In the genomic region with DNA sequence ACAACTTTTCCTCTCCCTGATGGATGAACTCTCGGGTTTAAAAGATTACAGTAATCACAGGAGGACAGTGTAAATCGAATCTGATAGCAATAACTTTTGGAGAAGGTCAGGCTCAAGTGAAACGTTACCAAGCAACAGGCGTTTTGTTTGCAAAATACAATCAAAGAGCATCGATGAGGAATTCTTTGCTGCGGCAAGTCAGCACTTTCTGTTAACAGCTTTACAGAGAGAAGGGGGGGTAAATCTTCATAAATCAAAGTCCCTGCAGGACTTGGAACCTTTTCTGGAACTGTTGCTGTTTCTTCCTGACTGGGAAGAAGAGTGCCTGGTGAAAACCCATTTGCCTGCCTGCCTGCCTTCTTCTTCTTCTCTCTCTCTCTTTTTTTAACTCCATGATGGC, we compare ENCODE assay signal across 25 mouse cellular contexts. TPM values are rescaled to one million over a fixed set of nuclear protein-coding genes. Genes with fewer than 3 reads are reported as not detected.
DNase-seq lines count a peak whose midpoint lies in the region; ATAC-seq and TF ChIP-seq lines count a peak whose summit lies in the region.
"Had no signal": no experiment of that assay in that cellular context is flagged by ENCODE, and none has a peak within 500 bp of the region (broad histone marks: within the 10 kb centered on the region; RNA-seq: fewer than 3 reads in every experiment).

No protein-coding gene starts in this region.

- no peaks in the 10 kb centered on the region for H3K9me3 ChIP-seq in forebrain, embryonic 10.5 days
- no peaks in the 10 kb centered on the region for H3K9me3 ChIP-seq in forebrain, embryonic 11.5 days (ENCODE audit: control insufficient read depth, low read length)
- no peaks in the 10 kb centered on the region for H3K9me3 ChIP-seq in forebrain, embryonic 14.5 days (replicated peaks; ENCODE audit: control insufficient read depth, low read length)
- H3K9me3 ChIP-seq in forebrain, embryonic 16.5 days (ENCODE audit: control insufficient read depth, low read length) = no peaks in the 10 kb centered on the region
- no peaks in the 10 kb centered on the region for H3K9me3 ChIP-seq in limb, embryonic 14.5 days (ENCODE audit: control insufficient read depth, low read length)
- no peaks in the 10 kb centered on the region for H3K9me3 ChIP-seq in limb, embryonic 10.5 days (replicated peaks)
- H3K9me3 ChIP-seq: embryonic facial prominence, embryonic 12.5 days; embryonic facial prominence, embryonic 15.5 days; heart, embryonic 10.5 days; heart, embryonic 13.5 days; hindbrain, embryonic 12.5 days; hindbrain, embryonic 15.5 days; intestine, embryonic 15.5 days had no signal

- ATAC-seq in forebrain, embryonic 11.5 days (replicated peaks; ENCODE audit: low FRiP score) = no peak
- ATAC-seq in forebrain, embryonic 14.5 days = no peak
- no peak for ATAC-seq in forebrain, embryonic 16.5 days
- peak; percentile 37; the same call in 1 of the 2 replicates for ATAC-seq in limb, embryonic 14.5 days (ENCODE audit: low FRiP score, low read depth)
- ATAC-seq: intestine, embryonic 15.5 days had no signal

- H3K4me1 ChIP-seq in forebrain, embryonic 10.5 days = peaks cover 94% of the 10 kb centered on the region
- H3K4me1 ChIP-seq in forebrain, embryonic 11.5 days (replicated peaks; ENCODE audit: control insufficient read depth, insufficient read depth, low read length) = peaks cover 8% of the 10 kb centered on the region; the same call in 1 of the 2 replicates
- H3K4me1 ChIP-seq in forebrain, embryonic 14.5 days (ENCODE audit: control insufficient read depth, insufficient read depth, low read length) = peaks cover 4% of the 10 kb centered on the region
- peaks cover 4% of the 10 kb centered on the region for H3K4me1 ChIP-seq in forebrain, embryonic 16.5 days (replicated peaks; ENCODE audit: control insufficient read depth, insufficient read depth, low read length)
- H3K4me1 ChIP-seq in limb, embryonic 14.5 days (ENCODE audit: control insufficient read depth, insufficient read depth, low read length) = peaks cover 3% of the 10 kb centered on the region
- peaks cover 69% of the 10 kb centered on the region for H3K4me1 ChIP-seq in limb, embryonic 10.5 days

- H3K4me3 ChIP-seq in forebrain, embryonic 10.5 days = peak overlapping the region; percentile 72; the same call in 1 of the 2 replicates
- H3K4me3 ChIP-seq in forebrain, embryonic 11.5 days (ENCODE audit: low read depth, low read length) = no peak overlapping the region
- no peak overlapping the region for H3K4me3 ChIP-seq in forebrain, embryonic 14.5 days (ENCODE audit: low read depth, low read length)
- H3K4me3 ChIP-seq in forebrain, embryonic 16.5 days (replicated peaks; ENCODE audit: low read length) = no peak overlapping the region
- no peak overlapping the region for H3K4me3 ChIP-seq in limb, embryonic 14.5 days (replicated peaks; ENCODE audit: low read length)
- H3K4me3 ChIP-seq in limb, embryonic 10.5 days = no peak overlapping the region
- H3K4me3 ChIP-seq: embryonic facial prominence, embryonic 12.5 days; embryonic facial prominence, embryonic 15.5 days; heart, adult 2 months; heart, embryonic 10.5 days; heart, embryonic 13.5 days; hindbrain, embryonic 12.5 days; hindbrain, embryonic 15.5 days; intestine, embryonic 15.5 days had no signal

- DNase-seq in forebrain, embryonic 10.5 days (ENCODE audit: extremely low spot score, low spot score) = no peak
- DNase-seq in forebrain, embryonic 11.5 days (ENCODE audit: low spot score) = no peak
- no peak for DNase-seq in forebrain, embryonic 14.5 days (ENCODE audit: low spot score)
- DNase-seq in limb, embryonic 14.5 days (ENCODE audit: low spot score) = peak; percentile 62
- DNase-seq in limb, embryonic 10.5 days (ENCODE audit: low spot score) = no peak
- DNase-seq: adrenal gland, postnatal 10 days; adrenal gland, postnatal 36 days; cerebellum, adult 11 months; cerebellum, adult 2 months; cerebellum, adult 9-11 months; cerebellum, postnatal 25 days; gastrocnemius, postnatal 10 days; gastrocnemius, postnatal 36 days; heart, adult 2 months; heart, postnatal 14 days; heart, postnatal 4 days; kidney, adult 18-20 months had no signal

- H3K27ac ChIP-seq in forebrain, embryonic 10.5 days = peak overlapping the region; percentile 74; the same call in 1 of the 2 replicates
- no peak overlapping the region for H3K27ac ChIP-seq in forebrain, embryonic 11.5 days (ENCODE audit: low read depth, low read length)
- no peak overlapping the region for H3K27ac ChIP-seq in forebrain, embryonic 14.5 days (ENCODE audit: low read depth, low read length)
- H3K27ac ChIP-seq in forebrain, embryonic 16.5 days (ENCODE audit: low read length) = no peak overlapping the region
- H3K27ac ChIP-seq in limb, embryonic 14.5 days (replicated peaks; ENCODE audit: low read depth, low read length) = no peak overlapping the region
- no peak overlapping the region for H3K27ac ChIP-seq in limb, embryonic 10.5 days
- H3K27ac ChIP-seq: embryonic facial prominence, embryonic 12.5 days; embryonic facial prominence, embryonic 15.5 days; heart, adult 2 months; heart, embryonic 10.5 days; heart, embryonic 13.5 days; hindbrain, embryonic 12.5 days; hindbrain, embryonic 15.5 days; intestine, embryonic 15.5 days had no signal

- TF ChIP-seq POLR2A in limb, embryonic 14.5 days (IDR thresholded peaks at IDR 0.05; ENCODE audit: borderline replicate concordance, extremely low read depth, insufficient read depth, insufficient read length) = no peak

- peaks cover 100% of the 10 kb centered on the region for H3K27me3 ChIP-seq in forebrain, embryonic 10.5 days (ENCODE audit: poor library complexity, severe bottlenecking)
- H3K27me3 ChIP-seq in forebrain, embryonic 11.5 days (ENCODE audit: control insufficient read depth, insufficient read depth, low read length) = peaks cover 39% of the 10 kb centered on the region
- H3K27me3 ChIP-seq in forebrain, embryonic 14.5 days (replicated peaks; ENCODE audit: control insufficient read depth, insufficient read depth, low read length) = peaks cover 44% of the 10 kb centered on the region
- H3K27me3 ChIP-seq in forebrain, embryonic 16.5 days (replicated peaks; ENCODE audit: control insufficient read depth, insufficient read depth, low read length) = peaks cover 24% of the 10 kb centered on the region
- peaks cover 75% of the 10 kb centered on the region for H3K27me3 ChIP-seq in limb, embryonic 14.5 days (ENCODE audit: control insufficient read depth, insufficient read depth, low read length)
- H3K27me3 ChIP-seq in limb, embryonic 10.5 days (ENCODE audit: low read depth, poor library complexity, severe bottlenecking) = peaks cover 99% of the 10 kb centered on the region

- H3K4me2 ChIP-seq in forebrain, embryonic 11.5 days (ENCODE audit: low read depth, low read length, severe bottlenecking) = no peak overlapping the region; the same call in 1 of the 2 replicates
- peak overlapping the region; percentile 17; the same call in 1 of the 2 replicates for H3K4me2 ChIP-seq in forebrain, embryonic 14.5 days (ENCODE audit: low read length)
- no peak overlapping the region for H3K4me2 ChIP-seq in forebrain, embryonic 16.5 days (ENCODE audit: low read length)
- no peak overlapping the region for H3K4me2 ChIP-seq in limb, embryonic 14.5 days (replicated peaks; ENCODE audit: low read depth, low read length, severe bottlenecking)
- H3K4me2 ChIP-seq: embryonic facial prominence, embryonic 12.5 days; embryonic facial prominence, embryonic 15.5 days; heart, embryonic 13.5 days; hindbrain, embryonic 12.5 days; hindbrain, embryonic 15.5 days; intestine, embryonic 15.5 days had no signal

- H3K36me3 ChIP-seq in forebrain, embryonic 10.5 days (replicated peaks) = no peaks in the 10 kb centered on the region
- H3K36me3 ChIP-seq in forebrain, embryonic 11.5 days (ENCODE audit: control insufficient read depth, insufficient read depth, low read length) = no peaks in the 10 kb centered on the region
- H3K36me3 ChIP-seq in forebrain, embryonic 14.5 days (ENCODE audit: control insufficient read depth, insufficient read depth, low read length) = no peaks in the 10 kb centered on the region
- no peaks in the 10 kb centered on the region for H3K36me3 ChIP-seq in forebrain, embryonic 16.5 days (ENCODE audit: control insufficient read depth, insufficient read depth)
- H3K36me3 ChIP-seq in limb, embryonic 14.5 days (ENCODE audit: control insufficient read depth, insufficient read depth, low read length) = no peaks in the 10 kb centered on the region
- H3K36me3 ChIP-seq in limb, embryonic 10.5 days = no peaks in the 10 kb centered on the region
- H3K36me3 ChIP-seq: embryonic facial prominence, embryonic 12.5 days; embryonic facial prominence, embryonic 15.5 days; heart, embryonic 10.5 days; heart, embryonic 13.5 days; hindbrain, embryonic 12.5 days; hindbrain, embryonic 15.5 days; intestine, embryonic 15.5 days had no signal

- no peak overlapping the region for H3K9ac ChIP-seq in forebrain, embryonic 11.5 days (ENCODE audit: low read length)
- H3K9ac ChIP-seq in forebrain, embryonic 14.5 days (ENCODE audit: low read length) = no peak overlapping the region
- H3K9ac ChIP-seq in forebrain, embryonic 16.5 days (replicated peaks; ENCODE audit: low read depth, low read length) = no peak overlapping the region
- H3K9ac ChIP-seq in limb, embryonic 14.5 days (ENCODE audit: low read depth, low read length, severe bottlenecking) = no peak overlapping the region
- H3K9ac ChIP-seq: embryonic facial prominence, embryonic 12.5 days; embryonic facial prominence, embryonic 15.5 days; heart, embryonic 13.5 days; hindbrain, embryonic 12.5 days; hindbrain, embryonic 15.5 days; intestine, embryonic 15.5 days had no signal

- WGBS in forebrain, embryonic 10.5 days = 54% methylated on average over 6 of the region's 6 CpGs
- WGBS in forebrain, embryonic 11.5 days = 36% methylated on average over 6 of the region's 6 CpGs
- 26% methylated on average over 6 of the region's 6 CpGs for WGBS in forebrain, embryonic 14.5 days
- WGBS in forebrain, embryonic 16.5 days = 26% methylated on average over 6 of the region's 6 CpGs
- 12% methylated on average over 6 of the region's 6 CpGs for WGBS in limb, embryonic 14.5 days
- 16% methylated on average over 6 of the region's 6 CpGs for whole genome bisulfite sequencing in limb, embryonic 10.5 days

RNA-seq across cellular contexts. Expression of a gene that starts 5.8 kb away (rescaled TPM):
- polyA plus RNA-seq in forebrain, embryonic 10.5 days (2016; fragmentation: Nextera tagmentation; extraction: Ambion mirVana) = 11.0 and 13.4 TPM in 2 replicates
- polyA plus RNA-seq in forebrain, embryonic 11.5 days (2014; fragmentation: Nextera tagmentation; extraction: Ambion mirVana) = 21.8 and 23.8 TPM in 2 replicates
- 3.6 and 5.0 TPM in 2 replicates for polyA plus RNA-seq in forebrain, embryonic 14.5 days (2014; fragmentation: Nextera tagmentation; extraction: Ambion mirVana)
- polyA plus RNA-seq in forebrain, embryonic 16.5 days (2015; fragmentation: Nextera tagmentation; extraction: Ambion mirVana) = 1.7 and 2.6 TPM in 2 replicates
- polyA plus RNA-seq in limb, embryonic 14.5 days (2012; rRNA removed) = 0.28 and 0.29 TPM in 2 replicates
- 0.19 and 0.21 TPM in 2 replicates for polyA plus RNA-seq in limb, embryonic 14.5 days (2014; fragmentation: Nextera tagmentation; extraction: Ambion mirVana)
- 0.10 and 0.26 TPM in 2 replicates for polyA plus RNA-seq in limb, embryonic 10.5 days (2016; fragmentation: Nextera tagmentation; extraction: Ambion mirVana)
- polyA plus RNA-seq: heart, embryonic 10.5 days had no signal

RNA-seq across cellular contexts. Expression of a gene that starts 56.3 kb away (rescaled TPM):
- 0.06 and 0.39 TPM in 2 replicates for polyA plus RNA-seq in forebrain, embryonic 10.5 days (2016; fragmentation: Nextera tagmentation; extraction: Ambion mirVana)
- polyA plus RNA-seq in forebrain, embryonic 11.5 days (2014; fragmentation: Nextera tagmentation; extraction: Ambion mirVana) = 0.41 and 0.48 TPM in 2 replicates
- 0.58 and 1.1 TPM in 2 replicates for polyA plus RNA-seq in forebrain, embryonic 14.5 days (2014; fragmentation: Nextera tagmentation; extraction: Ambion mirVana)
- 0.86 and 2.1 TPM in 2 replicates for polyA plus RNA-seq in forebrain, embryonic 16.5 days (2015; fragmentation: Nextera tagmentation; extraction: Ambion mirVana)
- 32.6 and 35.7 TPM in 2 replicates for polyA plus RNA-seq in limb, embryonic 14.5 days (2012; rRNA removed)
- polyA plus RNA-seq in limb, embryonic 14.5 days (2014; fragmentation: Nextera tagmentation; extraction: Ambion mirVana) = 22.6 and 27.1 TPM in 2 replicates
- polyA plus RNA-seq in limb, embryonic 10.5 days (2016; fragmentation: Nextera tagmentation; extraction: Ambion mirVana) = 2.6 and 5.6 TPM in 2 replicates
- polyA plus RNA-seq: cerebellum, adult 2 months; hindbrain, embryonic 15.5 days had no signal
